Mouse (Mus musculus) ES-Bruce4 (cell line): Measurements from ENCODE around the gene Ctsd.
A peak's percentile ranks its signal among the peaks of the same experiment; 100 is the strongest.

Experiments used
- CTCF ChIP-seq: IDR thresholded peaks from one replicate; pipeline ENCODE4 v1.8.1; 2011; ENCODE audit warnings: low read depth, low read length
- EP300 ChIP-seq: IDR thresholded peaks from 2 replicates; pipeline ENCODE4 v1.6.1; 2011; ENCODE audit warnings: low read depth, low read length; ENCODE audit not compliant: insufficient read depth
- POLR2A ChIP-seq: IDR thresholded peaks from one replicate; pipeline ENCODE4 v1.8.1; 2011; ENCODE audit warnings: low read length; ENCODE audit not compliant: insufficient read depth

GRCm38 (mm10) chr7:142434137-142434865, 46.5 kb upstream of the Ctsd start, which contains the start of gene Syt8:
- TF ChIP-seq CTCF (no peak), POLR2A (no peak), EP300 (0 out of 2 replicates have a peak, but pooled peaks have one; percentile 4)
